Mouse (Mus musculus) MEL (cell line): ENCODE data around the gene Mgat5. TPM values are rescaled to one million over a fixed set of nuclear protein-coding genes. Genes with fewer than 3 reads are reported as not detected.

Experiments used
- DNase-seq: peaks from one replicate; pipeline ENCODE4 v3.0.0; 2011; ENCODE audit warnings: low read depth, low spot score
- H3K27ac ChIP-seq: 2 replicates; pipeline ENCODE4 v1.5.1; 2012; ENCODE audit warnings: low read depth, mild to moderate bottlenecking, control low read depth, low read length, moderate library complexity; ENCODE audit not compliant: control insufficient read depth
- H3K27me3 ChIP-seq, 2 experiments: fragments of 150-350 bp in 1 of 2; sonication (generic) in 1 of 2; 2 replicates each; pipeline ENCODE4 v1.6.1; 2012; ENCODE audit warnings: low read length in 2 of 2, mild to moderate bottlenecking in 2 of 2, improper control_type of control experiment in 1 of 2, moderate library complexity in 1 of 2; ENCODE audit not compliant: insufficient read depth in 2 of 2, control insufficient read depth in 1 of 2
- H3K36me3 ChIP-seq, 2 experiments: 2 replicates each; pipeline ENCODE4 v1.6.1; 2012 to 2014; ENCODE audit warnings: low read length in 2 of 2, improper control_type of control experiment in 1 of 2, inconsistent platforms in 1 of 2, mild to moderate bottlenecking in 1 of 2; ENCODE audit not compliant: insufficient read depth in 2 of 2, control insufficient read depth in 1 of 2
- H3K4me1 ChIP-seq, 2 experiments: fragments of 150-350 bp in 1 of 2; sonication (generic) in 1 of 2; 2 replicates each; pipeline ENCODE4 v1.6.1; 2012; ENCODE audit warnings: low read length in 2 of 2, improper control_type of control experiment in 1 of 2, mild to moderate bottlenecking in 1 of 2; ENCODE audit not compliant: insufficient read depth in 2 of 2, control insufficient read depth in 1 of 2
- H3K4me3 ChIP-seq, 2 experiments: fragments of 150-350 bp in 1 of 2; sonication (generic) in 1 of 2; 2 replicates each; pipeline ENCODE4 v1.5.1; 2012; ENCODE audit warnings: low read depth in 2 of 2, low read length in 2 of 2, mild to moderate bottlenecking in 2 of 2, moderate library complexity in 2 of 2, control low read depth in 1 of 2, improper control_type of control experiment in 1 of 2; ENCODE audit not compliant: control insufficient read depth in 1 of 2, insufficient read depth in 1 of 2
- H3K79me2 ChIP-seq: 2 replicates; pipeline ENCODE4 v1.6.1; 2012; ENCODE audit warnings: mild to moderate bottlenecking, low read length, moderate library complexity; ENCODE audit not compliant: control insufficient read depth, poor library complexity, insufficient read depth
- H3K9ac ChIP-seq: 2 replicates; pipeline ENCODE4 v1.6.1; 2012; ENCODE audit warnings: low read depth, mild to moderate bottlenecking, control low read depth, low read length, moderate library complexity; ENCODE audit not compliant: control insufficient read depth, poor library complexity, severe bottlenecking
- H3K9me3 ChIP-seq: fragments of 150-350 bp; sonication (generic); replicated peaks from 2 replicates; pipeline ENCODE4 v1.6.1; 2012; ENCODE audit warnings: mild to moderate bottlenecking, low read length, improper control_type of control experiment, moderate library complexity; ENCODE audit not compliant: insufficient read depth
- CTCF ChIP-seq, 3 experiments: IDR thresholded peaks in 2 of 3; conservative IDR thresholded peaks in 1 of 3; 2 replicates each; pipeline ENCODE4 v1.5.1; 2011 to 2012; ENCODE audit warnings: low read length in 3 of 3, low read depth in 2 of 3, mild to moderate bottlenecking in 2 of 3, improper control_type of control experiment in 1 of 3, inconsistent platforms in 1 of 3, mixed read lengths in 1 of 3, moderate library complexity in 1 of 3; ENCODE audit not compliant: control insufficient read depth in 1 of 3, insufficient read depth in 1 of 3, poor library complexity in 1 of 3, severe bottlenecking in 1 of 3
- EP300 ChIP-seq, 2 experiments: IDR thresholded peaks; 2 replicates each; pipeline ENCODE4 v1.6.1; 2011; ENCODE audit warnings: improper control_type of control experiment in 2 of 2, low read length in 2 of 2, low read depth in 1 of 2, mild to moderate bottlenecking in 1 of 2
- GABPA ChIP-seq: IDR thresholded peaks from 2 replicates; pipeline ENCODE4 v1.6.1; 2012; ENCODE audit warnings: low read depth, mild to moderate bottlenecking, inconsistent platforms, low read length, improper control_type of control experiment, moderate library complexity
- GATA1 ChIP-seq: IDR thresholded peaks from 2 replicates; pipeline ENCODE4 v1.6.1; 2011; ENCODE audit warnings: low read depth, low read length, improper control_type of control experiment
- HCFC1 ChIP-seq: IDR thresholded peaks from 2 replicates; pipeline ENCODE4 v1.6.1; 2012; ENCODE audit warnings: low read depth, mild to moderate bottlenecking, inconsistent platforms, low read length, improper control_type of control experiment, moderate library complexity
- JUND ChIP-seq: IDR thresholded peaks from 2 replicates; pipeline ENCODE4 v1.6.1; 2011; ENCODE audit warnings: low read depth, mild to moderate bottlenecking, improper control_type of control experiment, low read length
- MAZ ChIP-seq: IDR thresholded peaks from 2 replicates; pipeline ENCODE4 v1.6.1; 2012; ENCODE audit warnings: low read depth, mild to moderate bottlenecking, inconsistent platforms, low read length, improper control_type of control experiment
- MYB ChIP-seq: IDR thresholded peaks from 2 replicates; pipeline ENCODE4 v1.6.1; 2011; ENCODE audit warnings: mild to moderate bottlenecking, low read depth, low read length, improper control_type of control experiment
- NELFE ChIP-seq: IDR thresholded peaks from 2 replicates; pipeline ENCODE4 v1.6.1; 2011; ENCODE audit warnings: low read depth, low read length, improper control_type of control experiment
- NRF1 ChIP-seq: IDR thresholded peaks from 2 replicates; pipeline ENCODE4 v1.6.1; 2014; ENCODE audit warnings: low read depth, mild to moderate bottlenecking, inconsistent platforms, low read length, improper control_type of control experiment, moderate library complexity; ENCODE audit not compliant: poor library complexity, insufficient read depth, severe bottlenecking
- RAD21 ChIP-seq: IDR thresholded peaks from 2 replicates; pipeline ENCODE4 v1.6.1; 2011; ENCODE audit warnings: mild to moderate bottlenecking, low read depth, low read length, improper control_type of control experiment
- SIN3A ChIP-seq: IDR thresholded peaks from 2 replicates; pipeline ENCODE4 v1.6.1; 2012; ENCODE audit warnings: low read length, improper control_type of control experiment, inconsistent platforms
- TAL1 ChIP-seq: IDR thresholded peaks from 2 replicates; pipeline ENCODE4 v1.6.1; 2012; ENCODE audit warnings: mild to moderate bottlenecking, inconsistent platforms, low read length, moderate library complexity, mixed read lengths
- TCF12 ChIP-seq: IDR thresholded peaks from 2 replicates; pipeline ENCODE4 v1.6.1; 2014; ENCODE audit warnings: low read depth, mild to moderate bottlenecking, inconsistent platforms, low read length, improper control_type of control experiment, moderate library complexity
- UBTF ChIP-seq: IDR thresholded peaks from 2 replicates; pipeline ENCODE4 v1.6.1; 2012; ENCODE audit warnings: low read depth, mild to moderate bottlenecking, inconsistent platforms, low read length, improper control_type of control experiment, moderate library complexity, borderline replicate concordance; ENCODE audit not compliant: insufficient read depth
- USF2 ChIP-seq, 2 experiments: IDR thresholded peaks; 2 replicates each; pipeline ENCODE4 v1.6.1; 2011 to 2012; ENCODE audit warnings: improper control_type of control experiment in 2 of 2, low read length in 2 of 2, borderline replicate concordance in 1 of 2, inconsistent platforms in 1 of 2, low read depth in 1 of 2, mild to moderate bottlenecking in 1 of 2; ENCODE audit not compliant: insufficient read depth in 1 of 2
- ZMIZ1 ChIP-seq: IDR thresholded peaks from 2 replicates; pipeline ENCODE4 v1.6.1; 2012; ENCODE audit warnings: low read depth, mild to moderate bottlenecking, inconsistent platforms, low read length, improper control_type of control experiment, moderate library complexity
- polyA plus RNA-seq, 2 experiments: library from polyadenylated mRNA; stranded (reverse) in 1 of 2; unstranded in 1 of 2; fragments of >175 nt in 1 of 2; fragments of >200 nt in 1 of 2; gene quantifications; 2 replicates each; pipeline versions ENCODE4 v1.2.1 to v1.2.4; 2012; ENCODE audit warnings: low replicate concordance in 2 of 2, low read depth in 1 of 2; ENCODE audit not compliant: insufficient read length in 2 of 2, insufficient read depth in 1 of 2, missing spikeins in 1 of 2
- total RNA-seq: library from RNA; depleted of rRNA; stranded (reverse); fragments of 300-350 nt; gene quantifications from 2 replicates; pipeline ENCODE4 v1.2.3, GENCODE M21; 2012

Gene Mgat5
- total and polyA plus RNA-seq, 3 experiments, result 6.9 to 9.5 TPM; not detected in 1

DNA sequence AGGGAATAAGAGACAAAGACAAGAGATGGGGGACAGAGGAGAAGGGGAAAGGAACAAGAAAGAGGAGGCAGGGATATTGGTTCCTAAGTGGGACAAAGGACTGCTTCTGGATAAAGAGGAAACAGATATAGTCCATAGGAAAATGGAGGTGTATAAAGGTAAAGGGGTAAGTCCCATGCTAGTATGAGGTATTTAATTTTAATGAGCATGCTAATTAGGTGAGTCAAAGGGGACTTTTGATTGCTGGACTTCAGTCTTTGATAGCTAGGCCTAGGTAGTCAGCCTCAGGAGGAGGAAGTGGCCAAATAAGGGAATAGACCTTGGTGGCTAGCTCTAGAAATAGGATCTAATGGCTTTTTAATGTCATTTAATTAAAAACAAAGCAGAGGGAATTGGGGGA lies 45.5 kb downstream of the Mgat5 start:
- Histone ChIP-seq H3K27ac (no peak overlapping the region), H3K79me2 (peaks cover 2% of the 10 kb centered on the region; the same call in 1 of the 2 replicates), H3K36me3 (no peaks in the 10 kb centered on the region; a peak in 2 of 4 replicates), H3K4me1 (peaks cover 0 to 4% of the 10 kb centered on the region in 2 experiments; a peak in 2 of 4 replicates), H3K9ac (no peak overlapping the region), H3K9me3 (no peaks in the 10 kb centered on the region), H3K27me3 (no peaks in the 10 kb centered on the region), H3K4me3 (no peak overlapping the region)
- no peak for DNase-seq
- TF ChIP-seq HCFC1 (no peak), UBTF (no peak), RAD21 (no peak), JUND (no peak), NRF1 (no peak), EP300 (IDR thresholded peaks at IDR 0.05; ENCODE audit: low read depth in 1 of 2, low read length in 2 of 2) (no peak), MAZ (no peak), USF2 (IDR thresholded peaks at IDR 0.05; ENCODE audit: borderline replicate concordance in 1 of 2, insufficient read depth in 1 of 2, low read depth in 1 of 2, low read length in 2 of 2) (no peak), GABPA (no peak), GATA1 (no peak)

DNA sequence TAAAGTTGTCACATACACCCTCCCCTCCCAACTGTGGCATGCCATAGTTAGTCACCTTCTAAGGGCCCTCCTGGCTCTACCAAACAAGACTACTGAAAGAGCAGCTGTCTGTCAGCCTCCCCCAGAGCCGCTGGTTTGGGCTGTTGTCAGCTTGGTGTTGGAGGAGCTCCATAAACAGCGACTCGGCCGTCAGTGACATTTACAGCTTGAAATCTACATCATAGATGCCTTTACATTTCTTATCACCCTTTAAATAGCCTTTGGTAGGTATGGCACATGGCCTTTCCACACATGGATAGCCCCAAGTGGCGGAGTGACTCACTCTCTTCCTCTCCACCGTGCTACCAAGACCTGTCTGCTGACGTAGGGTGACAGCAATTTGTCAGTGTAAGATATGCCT lies 46.9 kb downstream of the Mgat5 start:
- no peaks in the 10 kb centered on the region for H3K27me3 ChIP-seq
- no peak overlapping the region for H3K27ac ChIP-seq
- H3K4me1 ChIP-seq, result peaks cover 0 to 4% of the 10 kb centered on the region in 2 experiments; a peak in 2 of 4 replicates
- no peak for DNase-seq
- H3K79me2 ChIP-seq, result no peaks in the 10 kb centered on the region
- no peak for TF ChIP-seq MYB
- TF ChIP-seq HCFC1, result no peak
- no peak for TF ChIP-seq CTCF (IDR thresholded peaks at IDR 0.05 in 2 of 3, conservative IDR thresholded peaks at IDR 0.05 in 1 of 3; ENCODE audit: control insufficient read depth in 1 of 3, insufficient read depth in 1 of 3, low read depth in 2 of 3, low read length in 3 of 3, poor library complexity in 1 of 3, severe bottlenecking in 1 of 3)
- no peak for TF ChIP-seq TAL1
- TF ChIP-seq SIN3A, result no peak
- no peak for TF ChIP-seq USF2 (IDR thresholded peaks at IDR 0.05; ENCODE audit: borderline replicate concordance in 1 of 2, insufficient read depth in 1 of 2, low read depth in 1 of 2, low read length in 2 of 2)
- no peak for TF ChIP-seq GATA1
- TF ChIP-seq TCF12, result no peak
- no peak for TF ChIP-seq NELFE
- no peak for TF ChIP-seq ZMIZ1
- H3K9me3 ChIP-seq, result no peaks in the 10 kb centered on the region
- no peak overlapping the region for H3K9ac ChIP-seq
- no peak overlapping the region for H3K4me3 ChIP-seq
- H3K36me3 ChIP-seq, result no peaks in the 10 kb centered on the region; a peak in 1 of 4 replicates
